Mouse (Mus musculus) testis, adult 2 months (tissue): ENCODE measurements around the gene Tnfaip1.

Source experiments
- CTCF ChIP-seq: fragments of 200-500 bp; IDR thresholded peaks from 2 replicates; pipeline ENCODE4 v1.5.1; 2012; ENCODE audit warnings: low read depth, mild to moderate bottlenecking, inconsistent platforms, low read length, moderate library complexity; ENCODE audit not compliant: control insufficient read depth, insufficient read depth, insufficient replicate concordance
- POLR2A ChIP-seq: fragments of 200-500 bp; IDR thresholded peaks from 2 replicates; pipeline ENCODE4 v1.6.1; 2012; ENCODE audit warnings: low read depth, mild to moderate bottlenecking, inconsistent platforms, low read length, moderate library complexity; ENCODE audit not compliant: control insufficient read depth

GRCm38 (mm10) chr11:78571441-78571840 is 35.3 kb upstream of the Tnfaip1 start:
- TF ChIP-seq POLR2A (no peak), CTCF (no peak)
